Mouse (Mus musculus) forebrain, embryonic 14.5 days (tissue): Measurements from ENCODE around the gene Smarca4. TPM values are rescaled to one million over a fixed set of nuclear protein-coding genes. Genes with fewer than 3 reads are reported as not detected.

ENCODE experiments used
- ATAC-seq: fragments of 200-750 bp; cut with Nextera tagmentation; 2 replicates; pipeline ENCODE4 v1.8.0; 2017; ENCODE audit warnings: mild to moderate bottlenecking, moderate library complexity
- DNase-seq: peaks from one replicate; pipeline ENCODE4 v3.0.0-alpha.2; 2015; ENCODE audit warnings: low spot score
- H3K27ac ChIP-seq: fragments of 300-500 bp; sonication (generic); 2 replicates; pipeline ENCODE4 v1.5.1; 2014; ENCODE audit warnings: low read depth, mild to moderate bottlenecking, control low read depth, low read length, moderate library complexity
- H3K27me3 ChIP-seq: fragments of 300-500 bp; sonication (generic); replicated peaks from 2 replicates; pipeline ENCODE4 v1.6.1; 2014; ENCODE audit warnings: low read length, control low read depth, mixed read lengths; ENCODE audit not compliant: control insufficient read depth, insufficient read depth
- H3K36me3 ChIP-seq: fragments of 300-500 bp; sonication (generic); 2 replicates; pipeline ENCODE4 v1.6.1; 2014; ENCODE audit warnings: low read length, control low read depth; ENCODE audit not compliant: control insufficient read depth, insufficient read depth
- H3K4me1 ChIP-seq: fragments of 300-500 bp; sonication (generic); 2 replicates; pipeline ENCODE4 v1.6.1; 2014; ENCODE audit warnings: antibody characterized with exemption, low read length, control low read depth; ENCODE audit not compliant: control insufficient read depth, insufficient read depth
- H3K4me2 ChIP-seq: fragments of 300-500 bp; sonication (generic); 2 replicates; pipeline ENCODE4 v1.6.1; 2014; ENCODE audit warnings: mild to moderate bottlenecking, control low read depth, low read length
- H3K4me3 ChIP-seq: fragments of 300-500 bp; sonication (generic); 2 replicates; pipeline ENCODE4 v1.5.1; 2014; ENCODE audit warnings: low read depth, low read length, control low read depth
- H3K9ac ChIP-seq: fragments of 300-500 bp; sonication (generic); 2 replicates; pipeline ENCODE4 v1.6.1; 2014; ENCODE audit warnings: mild to moderate bottlenecking, low read length, control low read depth, moderate library complexity
- H3K9me3 ChIP-seq: fragments of 300-500 bp; sonication (generic); replicated peaks from 2 replicates; pipeline ENCODE4 v1.6.1; 2016; ENCODE audit warnings: low read length, control low read depth, mixed read lengths; ENCODE audit not compliant: control insufficient read depth
- WGBS: fragments of 180-500 bp; shearing (Covaris S2); extraction: QIAGEN DNeasy Blood & Tissue Kit; methylation state at CpG from one replicate; pipeline ENCODE4 v1.1.7; 2014; 5-methylcytosine and 5-hydroxymethylcytosine counted together
- polyA plus RNA-seq: library from polyadenylated mRNA; unstranded; fragments of >200 nt; fragmentation: Nextera tagmentation; extraction: Ambion mirVana; gene quantifications from 2 replicates; pipeline ENCODE4 v1.2.1, GENCODE M21; 2014

Gene Smarca4
- polyA plus RNA-seq, 1 experiment from 2014 or later = 128 TPM

- no peaks in the 10 kb centered on the region for H3K36me3 ChIP-seq
- peak overlapping the region; percentile 74 for H3K4me2 ChIP-seq
- peak overlapping the region; percentile 98 for H3K27ac ChIP-seq
- peaks cover 12% of the 10 kb centered on the region for H3K4me1 ChIP-seq
- WGBS = 80% methylated on average over 15 of the region's 15 CpGs
- H3K9ac ChIP-seq = peak overlapping the region; percentile 80
- H3K9me3 ChIP-seq = no peaks in the 10 kb centered on the region
- DNase-seq (no peak), ATAC-seq (no peak)
- H3K27me3 ChIP-seq = no peaks in the 10 kb centered on the region
- peak overlapping the region; percentile 77 for H3K4me3 ChIP-seq
Measured at GRCm38 (mm10) chr9:21614864-21615616, 929 bp upstream of the Smarca4 start.

- peak overlapping the region; percentile 69 for H3K4me2 ChIP-seq
- peaks cover 12% of the 10 kb centered on the region for H3K4me1 ChIP-seq
- ATAC-seq (peak; percentile 80), DNase-seq (peak; percentile 87)
- H3K9me3 ChIP-seq = no peaks in the 10 kb centered on the region
- H3K27me3 ChIP-seq = no peaks in the 10 kb centered on the region
- peak overlapping the region; percentile 98 for H3K27ac ChIP-seq
- peak overlapping the region; percentile 97 for H3K9ac ChIP-seq
- WGBS = 1% methylated on average over 56 of the region's 57 CpGs
- H3K36me3 ChIP-seq = no peaks in the 10 kb centered on the region
- H3K4me3 ChIP-seq = peak overlapping the region; percentile 77
Measured at GRCm38 (mm10) chr9:21616232-21616781, 338 bp downstream of the Smarca4 start.

- peak overlapping the region; percentile 77 for H3K4me3 ChIP-seq
- H3K9me3 ChIP-seq = no peaks in the 10 kb centered on the region
- H3K4me1 ChIP-seq = peaks cover 12% of the 10 kb centered on the region
- ATAC-seq (no peak), DNase-seq (peak; percentile 53)
- peak overlapping the region; percentile 69 for H3K4me2 ChIP-seq
- peak overlapping the region; percentile 98 for H3K27ac ChIP-seq
- WGBS = 1% methylated on average over 10 of the region's 10 CpGs
- H3K36me3 ChIP-seq = no peaks in the 10 kb centered on the region
- peak overlapping the region; percentile 97 for H3K9ac ChIP-seq
- H3K27me3 ChIP-seq = no peaks in the 10 kb centered on the region
Measured at GRCm38 (mm10) chr9:21617066-21617465, 1.1 kb downstream of the Smarca4 start.

GRCm38 (mm10) chr9:21620229-21620628 lies 4.3 kb downstream of the Smarca4 start:
- H3K4me1 ChIP-seq = peaks cover 10% of the 10 kb centered on the region
- H3K27ac ChIP-seq = no peak overlapping the region
- DNase-seq (no peak), ATAC-seq (no peak)
- H3K4me3 ChIP-seq = no peak overlapping the region
- no peaks in the 10 kb centered on the region for H3K27me3 ChIP-seq
- no peak overlapping the region; the same call in 1 of the 2 replicates for H3K9ac ChIP-seq
- H3K4me2 ChIP-seq = no peak overlapping the region
- 86% methylated on average over 4 of the region's 4 CpGs for WGBS
- H3K9me3 ChIP-seq = no peaks in the 10 kb centered on the region
- H3K36me3 ChIP-seq = no peaks in the 10 kb centered on the region

GRCm38 (mm10) chr9:21622676-21623075 lies 6.7 kb downstream of the Smarca4 start:
- no peak overlapping the region for H3K27ac ChIP-seq
- no peak for DNase-seq
- no peaks in the 10 kb centered on the region for H3K27me3 ChIP-seq
- no peak overlapping the region for H3K4me2 ChIP-seq
- peaks cover 14% of the 10 kb centered on the region for H3K4me1 ChIP-seq
- ATAC-seq = no peak
- no peak overlapping the region for H3K4me3 ChIP-seq
- 86% methylated on average over 1 of the region's 1 CpGs for WGBS
- H3K9ac ChIP-seq = no peak overlapping the region
- no peaks in the 10 kb centered on the region for H3K36me3 ChIP-seq
- H3K9me3 ChIP-seq = no peaks in the 10 kb centered on the region

- ATAC-seq = no peak
- H3K9ac ChIP-seq = no peak overlapping the region
- 90% methylated on average over 10 of the region's 10 CpGs for WGBS
Measured at GRCm38 (mm10) chr9:21625342-21626339, 9.7 kb downstream of the Smarca4 start.

GRCm38 (mm10) chr9:21626571-21626970 lies 10.6 kb downstream of the Smarca4 start:
- ATAC-seq = no peak
- no peak for DNase-seq
- no peak overlapping the region for H3K4me2 ChIP-seq
- no peaks in the 10 kb centered on the region for H3K27me3 ChIP-seq
- no peak overlapping the region for H3K27ac ChIP-seq
- peaks cover 6% of the 10 kb centered on the region for H3K4me1 ChIP-seq
- no peak overlapping the region for H3K9ac ChIP-seq
- no peak overlapping the region for H3K4me3 ChIP-seq
- no peaks in the 10 kb centered on the region for H3K9me3 ChIP-seq
- H3K36me3 ChIP-seq = peaks cover 8% of the 10 kb centered on the region; the same call in 1 of the 2 replicates

More at GRCm38 (mm10) chr9:21625342-21626339, 9.7 kb downstream of the Smarca4 start:
- H3K36me3 ChIP-seq = 0 out of 2 replicates have a peak, but pooled peaks cover 3% of the 10 kb centered on the region
- H3K4me1 ChIP-seq = peaks cover 6% of the 10 kb centered on the region
- H3K27ac ChIP-seq = no peak overlapping the region
- H3K27me3 ChIP-seq = no peaks in the 10 kb centered on the region
- no peak for DNase-seq
- no peak overlapping the region for H3K4me2 ChIP-seq
- H3K9me3 ChIP-seq = no peaks in the 10 kb centered on the region
- no peak overlapping the region for H3K4me3 ChIP-seq

GRCm38 (mm10) chr9:21627145-21627795 lies 11.3 kb downstream of the Smarca4 start:
- Histone ChIP-seq H3K9ac (no peak overlapping the region), H3K4me1 (peaks cover 6% of the 10 kb centered on the region), H3K9me3 (no peaks in the 10 kb centered on the region), H3K36me3 (peaks cover 8% of the 10 kb centered on the region; the same call in 1 of the 2 replicates), H3K27me3 (no peaks in the 10 kb centered on the region), H3K27ac (0 out of 2 replicates have a peak overlapping the region, but pooled peaks have one; percentile 14), H3K4me2 (no peak overlapping the region), H3K4me3 (no peak overlapping the region)
- 45% methylated on average over 5 of the region's 5 CpGs for WGBS
- ATAC-seq (no peak), DNase-seq (peak; percentile 64)
